Mouse (Mus musculus) megakaryocyte, embryonic 14.5 days (primary cell): ENCODE measurements at regions not wholly inside any gene's neighbourhood (a gene's known extent, or its start where the extent isn't known, plus 50 kb on each side); places are given as distances from the start of the nearest gene placed in this dataset.

Experiments
- H3K27me3 ChIP-seq: replicated peaks from 2 replicates; pipeline ENCODE3; 2012; ENCODE audit warnings: inconsistent platforms
- H3K36me3 ChIP-seq: replicated peaks from 2 replicates; pipeline ENCODE3; 2012; ENCODE audit warnings: low read length, inconsistent platforms, mixed read lengths
- H3K4me1 ChIP-seq: 2 replicates; pipeline ENCODE4 v1.6.1; 2012; ENCODE audit warnings: inconsistent platforms
- H3K4me3 ChIP-seq: replicated peaks from 2 replicates; pipeline ENCODE3; 2012; ENCODE audit warnings: moderate library complexity, mild to moderate bottlenecking, inconsistent platforms
- H3K9me3 ChIP-seq: 2 replicates; pipeline ENCODE4 v1.6.1; 2012; ENCODE audit warnings: inconsistent platforms
- FLI1 ChIP-seq: IDR thresholded peaks from 2 replicates; pipeline ENCODE4 v1.6.1; 2012; ENCODE audit warnings: low read length, inconsistent platforms, mixed read lengths
- GATA1 ChIP-seq: IDR thresholded peaks from 3 replicates; pipeline ENCODE4 v1.6.1; 2012; ENCODE audit warnings: mixed read lengths, low read length, inconsistent platforms, borderline replicate concordance

- no peaks in the 10 kb centered on the region for H3K9me3 ChIP-seq
- no peak for TF ChIP-seq FLI1
- TF ChIP-seq GATA1 = no peak
- H3K36me3 ChIP-seq = no peaks in the 10 kb centered on the region
- peaks cover 68% of the 10 kb centered on the region for H3K27me3 ChIP-seq
- no peaks in the 10 kb centered on the region for H3K4me1 ChIP-seq
- no peak overlapping the region for H3K4me3 ChIP-seq
Measured at GRCm38 (mm10) chr14:25272366-25273156, 186.4 kb upstream of the Zmiz1 start.

- TF ChIP-seq GATA1 (no peak), FLI1 (no peak)
- H3K4me1 ChIP-seq = no peaks in the 10 kb centered on the region
- H3K4me3 ChIP-seq = no peak overlapping the region
- H3K27me3 ChIP-seq = peaks cover 52% of the 10 kb centered on the region
- peaks cover 9% of the 10 kb centered on the region; the same call in 1 of the 2 replicates for H3K9me3 ChIP-seq
- no peaks in the 10 kb centered on the region for H3K36me3 ChIP-seq
Measured at GRCm38 (mm10) chr14:25279751-25280150, 179.2 kb upstream of the Zmiz1 start.

GRCm38 (mm10) chr14:25292557-25292956 is 166.4 kb upstream of the Zmiz1 start:
- no peaks in the 10 kb centered on the region for H3K36me3 ChIP-seq
- H3K4me3 ChIP-seq = no peak overlapping the region
- H3K4me1 ChIP-seq = no peaks in the 10 kb centered on the region
- TF ChIP-seq FLI1 = no peak
- TF ChIP-seq GATA1 = no peak
- H3K27me3 ChIP-seq = peaks cover 22% of the 10 kb centered on the region
- H3K9me3 ChIP-seq = no peaks in the 10 kb centered on the region

- TF ChIP-seq GATA1 (no peak), FLI1 (no peak)
- 0 out of 2 replicates have a peak, but pooled peaks cover 8% of the 10 kb centered on the region for H3K9me3 ChIP-seq
- H3K4me3 ChIP-seq = no peak overlapping the region
- no peaks in the 10 kb centered on the region for H3K4me1 ChIP-seq
- H3K27me3 ChIP-seq = peaks cover 28% of the 10 kb centered on the region
- H3K36me3 ChIP-seq = no peaks in the 10 kb centered on the region
Measured at GRCm38 (mm10) chr14:25294226-25294625, 164.8 kb upstream of the Zmiz1 start.

GRCm38 (mm10) chr14:25295688-25296350 is 163.2 kb upstream of the Zmiz1 start:
- Histone ChIP-seq H3K4me1 (no peaks in the 10 kb centered on the region), H3K9me3 (0 out of 2 replicates have a peak, but pooled peaks cover 8% of the 10 kb centered on the region), H3K36me3 (no peaks in the 10 kb centered on the region), H3K27me3 (peaks cover 35% of the 10 kb centered on the region), H3K4me3 (no peak overlapping the region)
- no peak for TF ChIP-seq GATA1
- TF ChIP-seq FLI1 = no peak

GRCm38 (mm10) chr14:25299673-25300190 is 159.3 kb upstream of the Zmiz1 start:
- H3K4me1 ChIP-seq = peaks cover 5% of the 10 kb centered on the region; the same call in 1 of the 2 replicates
- peaks cover 37% of the 10 kb centered on the region for H3K27me3 ChIP-seq
- H3K4me3 ChIP-seq = no peak overlapping the region
- 0 out of 2 replicates have a peak, but pooled peaks cover 8% of the 10 kb centered on the region for H3K9me3 ChIP-seq
- TF ChIP-seq GATA1 = no peak
- H3K36me3 ChIP-seq = no peaks in the 10 kb centered on the region

- H3K27me3 ChIP-seq = peaks cover 45% of the 10 kb centered on the region
- H3K4me3 ChIP-seq = no peak overlapping the region
- peaks cover 5% of the 10 kb centered on the region; the same call in 1 of the 2 replicates for H3K4me1 ChIP-seq
- no peak for TF ChIP-seq GATA1
- no peaks in the 10 kb centered on the region for H3K36me3 ChIP-seq
- H3K9me3 ChIP-seq = 0 out of 2 replicates have a peak, but pooled peaks cover 8% of the 10 kb centered on the region
Measured at GRCm38 (mm10) chr14:25301336-25302031, 157.5 kb upstream of the Zmiz1 start.

- Histone ChIP-seq H3K4me3 (no peak overlapping the region), H3K4me1 (peaks cover 5% of the 10 kb centered on the region; the same call in 1 of the 2 replicates), H3K9me3 (no peaks in the 10 kb centered on the region), H3K27me3 (peaks cover 61% of the 10 kb centered on the region), H3K36me3 (no peaks in the 10 kb centered on the region)
- TF ChIP-seq GATA1 (no peak), FLI1 (no peak)
Measured at GRCm38 (mm10) chr14:25304391-25304851, 154.6 kb upstream of the Zmiz1 start.

GRCm38 (mm10) chr14:25306166-25306565 is 152.8 kb upstream of the Zmiz1 start:
- no peak overlapping the region for H3K4me3 ChIP-seq
- TF ChIP-seq GATA1 = no peak
- no peak for TF ChIP-seq FLI1
- H3K27me3 ChIP-seq = peaks cover 66% of the 10 kb centered on the region
- H3K36me3 ChIP-seq = no peaks in the 10 kb centered on the region
- peaks cover 5% of the 10 kb centered on the region for H3K4me1 ChIP-seq
- H3K9me3 ChIP-seq = no peaks in the 10 kb centered on the region
